Mouse (Mus musculus) myocyte (in vitro differentiated cells): ENCODE data around the gene Nek1.

Experiments used
- MAX ChIP-seq: IDR thresholded peaks from one replicate; pipeline ENCODE4 v1.6.1; 2011; ENCODE audit warnings: low read depth, mild to moderate bottlenecking, control low read depth
- POLR2A ChIP-seq: IDR thresholded peaks from one replicate; pipeline ENCODE4 v1.6.1; 2011; ENCODE audit warnings: low read depth, mild to moderate bottlenecking, control low read depth, moderate library complexity; ENCODE audit not compliant: insufficient read length
- POLR2AphosphoS2 ChIP-seq: IDR thresholded peaks from one replicate; pipeline ENCODE4 v1.6.1; 2011; ENCODE audit warnings: low read depth, control low read depth; ENCODE audit not compliant: insufficient read length
- TCF12 ChIP-seq: IDR thresholded peaks from one replicate; pipeline ENCODE4 v1.6.1; 2011; ENCODE audit warnings: mild to moderate bottlenecking, control low read depth; ENCODE audit not compliant: poor library complexity, insufficient read depth, severe bottlenecking

DNA sequence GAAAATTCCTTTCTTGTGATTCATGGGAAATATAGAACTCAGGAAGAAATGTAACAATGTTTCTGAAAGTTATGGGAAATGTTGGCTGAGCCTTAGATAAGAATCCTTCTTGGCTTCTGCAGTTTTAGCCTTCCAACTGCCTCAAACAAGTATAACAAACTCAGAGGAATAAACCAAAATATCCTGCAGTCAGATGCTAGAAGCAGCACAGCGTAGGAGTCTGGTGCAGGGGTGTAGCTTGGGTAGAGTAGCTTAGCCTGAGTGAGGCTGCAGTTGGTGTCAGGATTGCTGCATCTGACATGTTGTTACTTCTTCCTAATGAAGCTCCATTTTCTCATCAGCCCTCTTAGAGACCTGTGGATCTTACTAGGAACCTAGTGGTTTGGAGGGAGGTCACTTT lies 128.6 kb downstream of the Nek1 start:
- TF ChIP-seq POLR2A (no peak), POLR2AphosphoS2 (no peak), MAX (no peak), TCF12 (no peak)
